Mouse (Mus musculus): ENCODE results near the gene Car3.

GRCm38 (mm10) chr3:14831219-14831835 is 32.0 kb upstream of the Car3 start:
- TF ChIP-seq CTCF (IDR thresholded peaks at IDR 0.05; ENCODE audit: low read depth) (no peak), EP300 (IDR thresholded peaks at IDR 0.05; ENCODE audit: low read depth) (no peak)

Data from liver, postnatal 0 days (tissue).